Mouse (Mus musculus) embryonic facial prominence, embryonic 11.5 days (tissue): ENCODE data around the gene Edf1. TPM values are rescaled to one million over a fixed set of nuclear protein-coding genes. Genes with fewer than 3 reads are reported as not detected.

ENCODE experiments used
- ATAC-seq: fragments of 200-750 bp; cut with Nextera tagmentation; replicated peaks from 2 replicates; pipeline ENCODE4 v1.8.0; 2017; ENCODE audit warnings: low read depth; ENCODE audit not compliant: insufficient number of reproducible peaks, low FRiP score, low TSS enrichment
- DNase-seq: peaks from one replicate; pipeline ENCODE4 v3.0.0-alpha.2; 2015; ENCODE audit warnings: low spot score
- H3K27ac ChIP-seq: fragments of 300-500 bp; sonication (generic); replicated peaks from 2 replicates; pipeline ENCODE4 v1.5.1; 2014; ENCODE audit warnings: mild to moderate bottlenecking, low read depth, low read length, control low read depth
- H3K27me3 ChIP-seq: fragments of 300-500 bp; sonication (generic); 2 replicates; pipeline ENCODE4 v1.6.1; 2014; ENCODE audit warnings: mild to moderate bottlenecking, low read length, moderate library complexity, mixed read lengths; ENCODE audit not compliant: control insufficient read depth, insufficient read depth
- H3K36me3 ChIP-seq: fragments of 300-500 bp; sonication (generic); replicated peaks from 2 replicates; pipeline ENCODE4 v1.6.1; 2014; ENCODE audit warnings: low read depth, mild to moderate bottlenecking, low read length, moderate library complexity, mixed read lengths; ENCODE audit not compliant: control insufficient read depth, insufficient read depth
- H3K4me1 ChIP-seq: fragments of 300-500 bp; sonication (generic); 2 replicates; pipeline ENCODE4 v1.6.1; 2014; ENCODE audit warnings: low read length, mixed read lengths; ENCODE audit not compliant: control insufficient read depth, insufficient read depth
- H3K4me2 ChIP-seq: fragments of 300-500 bp; sonication (generic); 2 replicates; pipeline ENCODE4 v1.6.1; 2014; ENCODE audit warnings: low read depth, mild to moderate bottlenecking, control low read depth, low read length, moderate library complexity
- H3K4me3 ChIP-seq: fragments of 300-500 bp; sonication (generic); 2 replicates; pipeline ENCODE4 v1.5.1; 2014; ENCODE audit warnings: low read depth, low read length, control low read depth
- H3K9ac ChIP-seq: fragments of 300-500 bp; sonication (generic); replicated peaks from 2 replicates; pipeline ENCODE4 v1.6.1; 2014; ENCODE audit warnings: mild to moderate bottlenecking, control low read depth, low read length
- H3K9me3 ChIP-seq: fragments of 300-500 bp; sonication (generic); replicated peaks from 2 replicates; pipeline ENCODE4 v1.6.1; 2016; ENCODE audit warnings: mild to moderate bottlenecking, low read length, inconsistent platforms, mixed read lengths; ENCODE audit not compliant: control insufficient read depth
- WGBS: fragments of 180-500 bp; shearing (Covaris S2); extraction: QIAGEN DNeasy Blood & Tissue Kit; methylation state at CpG from one replicate; pipeline ENCODE4 v1.1.7; 2014; 5-methylcytosine and 5-hydroxymethylcytosine counted together
- polyA plus RNA-seq: library from polyadenylated mRNA; unstranded; fragments of >200 nt; fragmentation: Nextera tagmentation; extraction: Ambion mirVana; gene quantifications from 2 replicates; pipeline ENCODE4 v1.2.1, GENCODE M21; 2014

The Edf1 gene
- 336 and 375 TPM in 2 replicates for polyA plus RNA-seq

- H3K4me3 ChIP-seq: peak within 1 kb of the TSS; percentile 96
- peak within 1 kb of the TSS; percentile 73 for H3K9ac ChIP-seq
- ATAC-seq: peak; percentile 97
- no peaks in the 10 kb centered on the region for H3K27me3 ChIP-seq
- no peaks in the 10 kb centered on the region for H3K9me3 ChIP-seq
- DNase-seq: peak; percentile 95
- peak within 1 kb of the TSS; percentile 68 for H3K4me2 ChIP-seq
- H3K4me1 ChIP-seq: no peaks in the 10 kb centered on the region
- H3K27ac ChIP-seq: 0 out of 2 replicates have a peak within 1 kb of the TSS, but pooled peaks have one; percentile 52
- peaks cover 5% of the 10 kb centered on the region for H3K36me3 ChIP-seq
- under 1% methylated on average over 60 of the region's 61 CpGs for WGBS
Measured at GRCm38 (mm10) chr2:25557221-25557963, at the start of gene Edf1. Gene Edf1 (plus strand): TSS chr2:25557847.

GRCm38 (mm10) chr2:25509912-25510311, 47.7 kb upstream of the Edf1 start:
- no peaks in the 10 kb centered on the region; the same call in none of the 2 replicates for H3K36me3 ChIP-seq
- ATAC-seq (no peak), DNase-seq (peak; percentile 20)
- WGBS: 64% methylated on average over 3 of the region's 3 CpGs
- H3K9me3 ChIP-seq: no peaks in the 10 kb centered on the region
- no peaks in the 10 kb centered on the region for H3K27me3 ChIP-seq
- no peak overlapping the region for H3K9ac ChIP-seq
- H3K4me3 ChIP-seq: no peak overlapping the region
- H3K4me2 ChIP-seq: no peak overlapping the region
- H3K4me1 ChIP-seq: no peaks in the 10 kb centered on the region
- no peak overlapping the region for H3K27ac ChIP-seq

DNA sequence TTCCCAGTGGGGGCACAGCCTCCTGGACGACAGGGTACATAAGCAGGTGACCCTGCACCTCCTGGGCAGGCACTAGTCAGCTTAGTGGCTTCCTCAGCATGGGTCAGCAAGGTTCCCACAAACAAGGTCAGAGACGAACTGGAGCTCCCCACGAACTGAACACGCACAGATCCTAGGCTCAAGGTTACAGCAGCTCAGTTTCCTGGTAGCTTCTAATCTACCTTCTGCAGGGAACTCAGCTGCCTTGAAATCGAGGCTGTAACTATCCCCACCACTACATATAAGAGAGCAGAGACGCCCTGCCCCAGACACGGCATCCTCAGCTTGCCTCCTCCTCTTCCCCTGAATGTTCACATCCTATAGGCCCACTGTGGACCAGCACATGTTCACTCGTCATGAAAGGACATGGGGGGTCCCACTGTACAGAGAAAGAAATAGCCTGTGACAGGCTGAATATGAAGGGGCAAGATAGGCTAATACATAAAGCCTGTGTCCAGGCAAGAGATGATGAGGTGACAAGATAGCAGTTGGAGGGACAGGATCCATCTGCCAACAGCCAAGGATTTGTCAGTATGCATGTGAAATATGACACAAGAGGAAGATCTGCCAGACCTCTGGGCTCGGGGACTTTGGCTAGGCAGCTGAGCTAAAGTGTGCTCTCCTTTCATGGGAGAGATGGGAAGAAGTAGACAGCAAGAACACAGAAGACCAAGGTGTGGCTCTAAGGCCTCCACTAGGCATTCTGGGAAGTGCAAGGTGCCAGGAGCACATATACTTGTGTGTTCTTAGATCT, 30.9 kb upstream of the Edf1 start:
- H3K27ac ChIP-seq: no peak overlapping the region
- ATAC-seq: no peak
- no peak for DNase-seq
- no peaks in the 10 kb centered on the region for H3K9me3 ChIP-seq
- no peak overlapping the region for H3K4me2 ChIP-seq
- H3K4me3 ChIP-seq: no peak overlapping the region
- WGBS: 89% methylated on average over 9 of the region's 9 CpGs
- no peaks in the 10 kb centered on the region for H3K27me3 ChIP-seq
- H3K36me3 ChIP-seq: peaks cover 27% of the 10 kb centered on the region
- no peaks in the 10 kb centered on the region for H3K4me1 ChIP-seq
- H3K9ac ChIP-seq: no peak overlapping the region

- Histone ChIP-seq H3K4me2 (no peak overlapping the region), H3K9me3 (no peaks in the 10 kb centered on the region), H3K9ac (no peak overlapping the region), H3K4me3 (no peak overlapping the region), H3K4me1 (no peaks in the 10 kb centered on the region), H3K36me3 (peaks cover 8% of the 10 kb centered on the region), H3K27me3 (no peaks in the 10 kb centered on the region), H3K27ac (no peak overlapping the region)
- ATAC-seq (no peak), DNase-seq (no peak)
- 94% methylated on average over 2 of the region's 2 CpGs for WGBS
Measured at GRCm38 (mm10) chr2:25533707-25534106, 23.9 kb upstream of the Edf1 start.

DNA sequence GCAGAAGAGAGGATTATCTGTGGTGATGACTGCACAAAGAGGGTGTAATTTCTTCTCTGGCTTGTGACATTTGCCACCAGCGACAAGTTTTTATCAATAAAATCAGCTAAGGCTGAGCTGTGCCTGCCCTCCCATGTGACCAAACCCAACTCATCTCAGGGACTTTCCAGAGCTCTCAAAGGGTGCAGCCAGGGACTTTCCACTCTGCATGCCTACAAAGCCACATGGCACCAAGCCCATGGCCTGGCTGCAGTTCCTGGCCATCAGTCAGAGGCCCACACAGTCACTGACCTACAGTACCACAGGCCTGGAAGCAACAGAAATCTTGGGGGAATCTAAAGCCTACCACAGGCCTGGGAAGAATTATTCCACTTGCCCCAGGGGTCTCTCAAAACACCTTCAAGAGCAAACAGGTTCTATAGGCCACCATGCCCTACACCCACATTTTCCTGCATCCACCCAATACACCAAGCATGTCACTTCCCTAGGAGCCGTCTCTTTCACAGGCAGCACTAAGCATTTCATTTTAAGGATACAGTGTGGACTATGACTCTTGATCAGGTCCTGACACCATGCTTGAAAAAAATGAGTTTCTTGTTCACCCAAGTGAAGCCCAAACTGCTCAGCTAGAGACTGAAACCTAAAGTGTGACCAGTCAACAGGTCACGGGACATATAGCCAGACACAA, 23.3 kb upstream of the Edf1 start:
- Histone ChIP-seq H3K4me2 (no peak overlapping the region), H3K9ac (no peak overlapping the region), H3K4me1 (no peaks in the 10 kb centered on the region), H3K4me3 (no peak overlapping the region), H3K27ac (no peak overlapping the region), H3K36me3 (peaks cover 8% of the 10 kb centered on the region), H3K27me3 (no peaks in the 10 kb centered on the region), H3K9me3 (no peaks in the 10 kb centered on the region)
- ATAC-seq (no peak), DNase-seq (no peak)
- 93% methylated on average over 3 of the region's 3 CpGs for WGBS

GRCm38 (mm10) chr2:25534866-25535182, 22.8 kb upstream of the Edf1 start:
- no peak overlapping the region for H3K4me3 ChIP-seq
- H3K4me2 ChIP-seq: no peak overlapping the region
- H3K36me3 ChIP-seq: peaks cover 8% of the 10 kb centered on the region
- no peak for ATAC-seq
- no peaks in the 10 kb centered on the region for H3K27me3 ChIP-seq
- DNase-seq: no peak
- WGBS: 90% methylated on average over 2 of the region's 2 CpGs
- no peaks in the 10 kb centered on the region for H3K4me1 ChIP-seq
- no peaks in the 10 kb centered on the region for H3K9me3 ChIP-seq
- H3K27ac ChIP-seq: no peak overlapping the region
- no peak overlapping the region for H3K9ac ChIP-seq

DNA sequence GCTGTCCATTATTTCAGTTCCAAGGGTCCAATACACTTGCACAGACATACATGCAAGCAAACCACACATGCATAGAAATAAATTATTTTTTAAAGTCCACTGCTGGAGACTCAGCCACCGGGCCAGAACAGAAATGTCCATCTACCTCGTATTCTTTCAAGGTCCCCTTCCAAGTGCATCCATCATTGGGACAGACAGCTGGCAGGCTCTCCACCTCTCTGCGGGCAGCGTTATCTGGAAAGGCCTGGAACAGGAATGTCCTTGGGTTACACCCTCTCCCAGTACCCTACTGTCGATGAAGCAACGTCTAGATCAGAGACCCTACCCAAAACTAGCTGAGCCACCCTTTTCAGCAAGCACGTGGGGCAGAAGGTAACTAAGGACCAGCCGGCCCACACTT, 21.1 kb upstream of the Edf1 start:
- H3K36me3 ChIP-seq: peaks cover 2% of the 10 kb centered on the region; the same call in 1 of the 2 replicates
- 90% methylated on average over 8 of the region's 8 CpGs for WGBS
- DNase-seq: no peak
- no peak overlapping the region for H3K4me2 ChIP-seq
- no peaks in the 10 kb centered on the region for H3K27me3 ChIP-seq
- H3K9me3 ChIP-seq: no peaks in the 10 kb centered on the region
- no peak overlapping the region for H3K4me3 ChIP-seq
- no peak overlapping the region for H3K9ac ChIP-seq
- no peaks in the 10 kb centered on the region for H3K4me1 ChIP-seq
- no peak for ATAC-seq
- H3K27ac ChIP-seq: no peak overlapping the region
